Mouse (Mus musculus): Measurements from ENCODE around the gene Fcgr1. TPM values are rescaled to one million over a fixed set of nuclear protein-coding genes. Genes with fewer than 3 reads are reported as not detected.

Fcgr1 gene
- polyA plus RNA-seq, 1 experiment from 2014 or later, result 4.5 TPM

GRCm38 (mm10) chr3:96335163-96335550, 41.4 kb upstream of the Fcgr1 start:
- Histone ChIP-seq H3K4me2 (ENCODE audit: low read depth, low read length) (no peak overlapping the region), H3K36me3 (ENCODE audit: control insufficient read depth, insufficient read depth) (no peaks in the 10 kb centered on the region)
- WGBS (ENCODE audit: insufficient replicate concordance), result 35% methylated on average over 6 of the region's 6 CpGs

GRCm38 (mm10) chr3:96334175-96335162, 40.7 kb upstream of the Fcgr1 start:
- Histone ChIP-seq H3K27ac (ENCODE audit: low read length) (no peak overlapping the region), H3K27me3 (ENCODE audit: control insufficient read depth, insufficient read depth, low read depth, low read length) (peaks cover 83% of the 10 kb centered on the region), H3K4me1 (ENCODE audit: control insufficient read depth, low read depth, low read length) (peaks cover 4% of the 10 kb centered on the region), H3K9ac (ENCODE audit: low read depth, low read length) (no peak overlapping the region), H3K4me3 (ENCODE audit: low read depth, low read length) (peak overlapping the region; percentile 43), H3K36me3 (ENCODE audit: control insufficient read depth, insufficient read depth) (no peaks in the 10 kb centered on the region), H3K4me2 (ENCODE audit: low read depth, low read length) (peak overlapping the region; percentile 56), H3K9me3 (replicated peaks; ENCODE audit: control insufficient read depth, low read length) (no peaks in the 10 kb centered on the region)
- no peak for ATAC-seq (ENCODE audit: low read depth)
- 5% methylated on average over 36 of the region's 36 CpGs for WGBS (ENCODE audit: insufficient replicate concordance)

More at GRCm38 (mm10) chr3:96335163-96335550, 41.4 kb upstream of the Fcgr1 start:
- H3K27me3 ChIP-seq (ENCODE audit: control insufficient read depth, insufficient read depth, low read depth, low read length), result peaks cover 78% of the 10 kb centered on the region
- H3K9ac ChIP-seq (ENCODE audit: low read depth, low read length), result no peak overlapping the region
- no peak overlapping the region for H3K4me3 ChIP-seq (ENCODE audit: low read depth, low read length)
- no peaks in the 10 kb centered on the region for H3K9me3 ChIP-seq (replicated peaks; ENCODE audit: control insufficient read depth, low read length)
- H3K4me1 ChIP-seq (ENCODE audit: control insufficient read depth, low read depth, low read length), result peaks cover 4% of the 10 kb centered on the region
- no peak overlapping the region for H3K27ac ChIP-seq (ENCODE audit: low read length)
- no peak for ATAC-seq (ENCODE audit: low read depth)

DNA sequence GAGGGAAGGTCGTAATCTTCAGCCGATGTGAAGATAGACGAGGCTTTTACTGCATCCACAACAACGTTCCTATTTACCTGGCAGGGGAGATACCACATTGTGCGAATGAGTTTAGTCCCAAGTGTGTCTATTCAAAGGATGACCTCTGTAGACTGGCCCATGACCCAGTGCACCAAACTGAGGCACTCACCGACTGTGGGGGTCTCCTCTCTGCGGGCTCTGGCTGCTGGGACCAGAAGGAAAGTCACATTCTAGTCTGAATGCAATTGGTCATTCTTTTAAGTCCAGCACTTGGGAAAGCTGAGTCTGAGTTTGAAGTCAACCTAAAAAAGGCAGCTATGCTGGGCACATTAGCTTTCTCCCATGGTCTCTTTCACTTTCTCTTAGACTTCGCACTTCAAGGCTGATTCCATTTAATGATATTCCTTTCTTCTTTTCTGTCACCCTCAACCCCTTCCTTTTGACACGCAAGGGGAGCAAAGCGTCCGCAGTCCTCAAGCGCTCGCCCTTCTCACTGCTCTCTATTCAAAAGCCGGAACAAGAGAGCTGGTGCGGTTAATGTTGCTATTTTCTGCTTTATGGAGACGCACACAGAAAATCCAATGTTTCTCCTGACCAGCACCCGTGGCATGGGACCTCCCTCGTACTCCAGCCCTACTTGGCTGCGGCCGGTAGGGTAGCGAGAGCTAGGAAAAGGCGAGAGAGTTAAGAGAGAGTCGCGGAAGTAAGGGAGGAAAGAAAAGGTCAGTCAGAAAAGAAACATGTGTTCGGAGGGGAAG, 39.8 kb upstream of the Fcgr1 start:
- 1% methylated on average over 25 of the region's 25 CpGs for WGBS (ENCODE audit: insufficient replicate concordance)
- peak overlapping the region; percentile 56 for H3K4me2 ChIP-seq (ENCODE audit: low read depth, low read length)
- no peaks in the 10 kb centered on the region for H3K9me3 ChIP-seq (replicated peaks; ENCODE audit: control insufficient read depth, low read length)
- H3K4me3 ChIP-seq (ENCODE audit: low read depth, low read length), result peak overlapping the region; percentile 43
- no peak overlapping the region for H3K9ac ChIP-seq (ENCODE audit: low read depth, low read length)
- no peak overlapping the region for H3K27ac ChIP-seq (ENCODE audit: low read length)
- H3K4me1 ChIP-seq (ENCODE audit: control insufficient read depth, low read depth, low read length), result peaks cover 4% of the 10 kb centered on the region
- ATAC-seq (ENCODE audit: low read depth), result no peak
- H3K27me3 ChIP-seq (ENCODE audit: control insufficient read depth, insufficient read depth, low read depth, low read length), result peaks cover 83% of the 10 kb centered on the region
- H3K36me3 ChIP-seq (ENCODE audit: control insufficient read depth, insufficient read depth), result no peaks in the 10 kb centered on the region

GRCm38 (mm10) chr3:96332631-96333395, 39.0 kb upstream of the Fcgr1 start:
- Histone ChIP-seq H3K4me1 (ENCODE audit: control insufficient read depth, low read depth, low read length) (peaks cover 4% of the 10 kb centered on the region), H3K4me2 (ENCODE audit: low read depth, low read length) (peak overlapping the region; percentile 56), H3K27me3 (ENCODE audit: control insufficient read depth, insufficient read depth, low read depth, low read length) (peaks cover 86% of the 10 kb centered on the region), H3K9ac (ENCODE audit: low read depth, low read length) (no peak overlapping the region), H3K4me3 (ENCODE audit: low read depth, low read length) (peak overlapping the region; percentile 7; the same call in 1 of the 2 replicates), H3K9me3 (replicated peaks; ENCODE audit: control insufficient read depth, low read length) (no peaks in the 10 kb centered on the region), H3K27ac (ENCODE audit: low read length) (no peak overlapping the region), H3K36me3 (ENCODE audit: control insufficient read depth, insufficient read depth) (no peaks in the 10 kb centered on the region)
- peak; percentile 47 for ATAC-seq (ENCODE audit: low read depth)
- WGBS (ENCODE audit: insufficient replicate concordance), result 2% methylated on average over 27 of the region's 27 CpGs

DNA sequence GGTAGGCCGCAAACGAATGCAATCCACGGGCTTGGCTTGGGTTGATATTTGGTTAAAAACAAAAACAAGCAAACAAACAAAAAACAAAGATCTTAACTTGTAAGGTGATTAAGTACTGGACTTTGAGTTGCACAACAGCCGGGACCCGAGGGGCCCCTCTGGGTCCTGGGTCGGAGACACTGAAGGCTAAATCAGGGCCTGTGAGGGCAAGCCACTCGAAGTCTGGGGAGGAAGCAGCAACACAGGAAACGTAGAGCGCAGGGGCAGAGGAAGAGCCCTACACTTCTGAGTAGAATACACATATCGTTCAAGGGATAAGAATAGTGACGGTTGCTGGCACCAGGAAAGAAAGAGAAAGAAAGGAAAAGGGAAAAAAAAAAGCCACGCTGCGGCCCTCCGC, 38.2 kb upstream of the Fcgr1 start:
- Histone ChIP-seq H3K36me3 (ENCODE audit: control insufficient read depth, insufficient read depth) (no peaks in the 10 kb centered on the region), H3K4me2 (ENCODE audit: low read depth, low read length) (0 out of 2 replicates have a peak overlapping the region, but pooled peaks have one; percentile 6), H3K9ac (ENCODE audit: low read depth, low read length) (no peak overlapping the region), H3K4me1 (ENCODE audit: control insufficient read depth, low read depth, low read length) (peaks cover 4% of the 10 kb centered on the region), H3K27ac (ENCODE audit: low read length) (no peak overlapping the region), H3K27me3 (ENCODE audit: control insufficient read depth, insufficient read depth, low read depth, low read length) (peaks cover 85% of the 10 kb centered on the region), H3K4me3 (ENCODE audit: low read depth, low read length) (no peak overlapping the region), H3K9me3 (replicated peaks; ENCODE audit: control insufficient read depth, low read length) (no peaks in the 10 kb centered on the region)
- no peak for ATAC-seq (ENCODE audit: low read depth)
- whole genome bisulfite sequencing (ENCODE audit: insufficient replicate concordance), result 6% methylated on average over 14 of the region's 14 CpGs

DNA sequence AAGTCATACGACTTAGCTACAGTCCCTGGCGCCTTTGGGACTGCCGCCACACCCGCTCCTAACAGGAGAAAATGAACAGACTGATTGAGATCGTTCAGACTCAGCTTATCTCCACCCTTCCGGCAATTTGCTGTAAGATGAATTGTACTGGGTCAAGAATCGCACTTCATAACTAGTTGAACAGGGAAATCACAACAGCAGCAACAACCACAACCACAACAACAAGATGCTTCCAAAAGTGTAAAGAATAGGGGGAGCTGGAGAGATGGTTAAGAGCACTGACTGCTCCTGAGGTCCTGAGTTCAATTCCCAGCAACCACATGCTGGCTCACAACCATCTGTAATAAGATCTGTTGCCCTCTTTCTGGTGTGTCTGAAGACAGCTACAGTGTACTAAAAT, 37.7 kb upstream of the Fcgr1 start:
- 54% methylated on average over 6 of the region's 7 CpGs for WGBS (ENCODE audit: insufficient replicate concordance)
- Histone ChIP-seq H3K27ac (ENCODE audit: low read length) (no peak overlapping the region), H3K4me1 (ENCODE audit: control insufficient read depth, low read depth, low read length) (peaks cover 4% of the 10 kb centered on the region), H3K4me2 (ENCODE audit: low read depth, low read length) (no peak overlapping the region), H3K27me3 (ENCODE audit: control insufficient read depth, insufficient read depth, low read depth, low read length) (peaks cover 80% of the 10 kb centered on the region), H3K4me3 (ENCODE audit: low read depth, low read length) (no peak overlapping the region), H3K9me3 (replicated peaks; ENCODE audit: control insufficient read depth, low read length) (no peaks in the 10 kb centered on the region), H3K36me3 (ENCODE audit: control insufficient read depth, insufficient read depth) (no peaks in the 10 kb centered on the region), H3K9ac (ENCODE audit: low read depth, low read length) (no peak overlapping the region)
- no peak for ATAC-seq (ENCODE audit: low read depth)

- 54% methylated on average over 7 of the region's 7 CpGs for WGBS (ENCODE audit: insufficient replicate concordance)
Observed at GRCm38 (mm10) chr3:96330603-96331002, 36.8 kb upstream of the Fcgr1 start.

GRCm38 (mm10) chr3:96330181-96330580, 36.4 kb upstream of the Fcgr1 start:
- WGBS (ENCODE audit: insufficient replicate concordance), result 64% methylated on average over 4 of the region's 4 CpGs
- peaks cover 77% of the 10 kb centered on the region for H3K27me3 ChIP-seq (ENCODE audit: control insufficient read depth, insufficient read depth, low read depth, low read length)
- no peak overlapping the region for H3K4me3 ChIP-seq (ENCODE audit: low read depth, low read length)

More at GRCm38 (mm10) chr3:96330603-96331002, 36.8 kb upstream of the Fcgr1 start:
- Histone ChIP-seq H3K36me3 (ENCODE audit: control insufficient read depth, insufficient read depth) (no peaks in the 10 kb centered on the region), H3K4me3 (ENCODE audit: low read depth, low read length) (no peak overlapping the region), H3K4me2 (ENCODE audit: low read depth, low read length) (no peak overlapping the region), H3K27me3 (ENCODE audit: control insufficient read depth, insufficient read depth, low read depth, low read length) (peaks cover 78% of the 10 kb centered on the region), H3K27ac (ENCODE audit: low read length) (no peak overlapping the region), H3K4me1 (ENCODE audit: control insufficient read depth, low read depth, low read length) (peaks cover 4% of the 10 kb centered on the region), H3K9ac (ENCODE audit: low read depth, low read length) (no peak overlapping the region), H3K9me3 (replicated peaks; ENCODE audit: control insufficient read depth, low read length) (no peaks in the 10 kb centered on the region)
- ATAC-seq (ENCODE audit: low read depth), result no peak

More at GRCm38 (mm10) chr3:96330181-96330580, 36.4 kb upstream of the Fcgr1 start:
- Histone ChIP-seq H3K9me3 (replicated peaks; ENCODE audit: control insufficient read depth, low read length) (no peaks in the 10 kb centered on the region), H3K27ac (ENCODE audit: low read length) (no peak overlapping the region), H3K9ac (ENCODE audit: low read depth, low read length) (no peak overlapping the region), H3K36me3 (ENCODE audit: control insufficient read depth, insufficient read depth) (no peaks in the 10 kb centered on the region), H3K4me1 (ENCODE audit: control insufficient read depth, low read depth, low read length) (peaks cover 4% of the 10 kb centered on the region), H3K4me2 (ENCODE audit: low read depth, low read length) (no peak overlapping the region)
- ATAC-seq (ENCODE audit: low read depth), result no peak
